Mouse (Mus musculus) small intestine, adult 2 months (tissue): ENCODE measurements around the gene Ccdc171.

Experiments used
- CTCF ChIP-seq: fragments of 200-500 bp; IDR thresholded peaks from 2 replicates; pipeline ENCODE4 v1.5.1; 2012; ENCODE audit warnings: low read depth, mild to moderate bottlenecking, control low read depth, inconsistent platforms, low read length, moderate library complexity, mixed read lengths; ENCODE audit not compliant: insufficient replicate concordance, insufficient read length; ENCODE audit errors: extremely low read depth
- POLR2A ChIP-seq: fragments of 200-500 bp; IDR thresholded peaks from 2 replicates; pipeline ENCODE4 v1.6.1; 2012; ENCODE audit warnings: low read depth, mild to moderate bottlenecking, control low read depth, inconsistent platforms, low read length, moderate library complexity

- TF ChIP-seq CTCF (no peak), POLR2A (no peak)
These were observed 269.1 kb downstream of the Ccdc171 start for GRCm38 (mm10) chr4:83794315-83794922.
